ENCODE assay signal across 9 mouse cellular contexts in the genomic region with DNA sequence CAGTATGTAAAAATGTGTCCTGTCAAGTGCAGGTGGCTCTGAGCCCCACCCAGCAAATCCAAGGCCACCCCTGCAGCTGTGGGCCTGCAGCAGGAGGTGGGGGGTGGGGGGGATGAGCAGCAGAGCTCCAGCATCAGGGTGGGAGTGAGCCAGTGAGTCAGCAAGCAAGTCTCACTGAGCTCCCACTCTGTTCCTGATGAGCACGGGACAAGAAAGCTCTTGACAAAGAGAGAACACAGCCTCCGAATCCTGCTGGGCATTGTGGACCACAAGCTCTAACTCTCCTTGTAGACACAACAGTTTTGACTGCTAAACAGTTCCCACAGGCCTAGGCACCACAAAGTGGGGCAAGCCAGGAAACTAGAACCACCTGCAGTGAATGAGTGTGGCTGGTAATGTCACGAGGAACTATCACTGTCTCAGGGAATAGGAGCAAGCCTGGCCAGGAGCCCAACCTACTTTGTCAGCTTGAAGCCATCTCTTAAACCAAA. TPM values are rescaled to one million over a fixed set of nuclear protein-coding genes. Genes with fewer than 3 reads are reported as not detected.
DNase-seq lines count a peak whose midpoint lies in the region; ATAC-seq lines count a peak whose summit lies in the region.
"Had no signal": no experiment of that assay in that cellular context is flagged by ENCODE, and none has a peak within 500 bp of the region (broad histone marks: within the 10 kb centered on the region; RNA-seq: fewer than 3 reads in every experiment).

No protein-coding gene starts in this region.

- no peak overlapping the region for H3K9ac ChIP-seq in hindbrain, embryonic 13.5 days
- no peak overlapping the region for H3K9ac ChIP-seq in hindbrain, embryonic 14.5 days
- H3K9ac ChIP-seq: midbrain, embryonic 12.5 days had no signal

- H3K27me3 ChIP-seq in hindbrain, embryonic 13.5 days, result no peaks in the 10 kb centered on the region
- no peaks in the 10 kb centered on the region for H3K27me3 ChIP-seq in hindbrain, embryonic 14.5 days (ENCODE audit: control insufficient read depth, insufficient read depth, low read length)
- H3K27me3 ChIP-seq: midbrain, embryonic 12.5 days had no signal

- H3K36me3 ChIP-seq in hindbrain, embryonic 13.5 days, result peaks cover 14% of the 10 kb centered on the region
- peaks cover 12% of the 10 kb centered on the region; the same call in 1 of the 2 replicates for H3K36me3 ChIP-seq in hindbrain, embryonic 14.5 days (replicated peaks; ENCODE audit: control insufficient read depth, insufficient read depth)

- no peak overlapping the region for H3K4me2 ChIP-seq in hindbrain, embryonic 13.5 days
- H3K4me2 ChIP-seq in hindbrain, embryonic 14.5 days (replicated peaks), result no peak overlapping the region
- H3K4me2 ChIP-seq: midbrain, embryonic 12.5 days had no signal

- 70% methylated on average over 3 of the region's 3 CpGs for WGBS in hindbrain, embryonic 13.5 days
- WGBS in hindbrain, embryonic 14.5 days, result 69% methylated on average over 3 of the region's 3 CpGs

- no peak for ATAC-seq in hindbrain, embryonic 13.5 days (ENCODE audit: low FRiP score)
- ATAC-seq in hindbrain, embryonic 14.5 days (ENCODE audit: low FRiP score), result no peak

- peaks cover 23% of the 10 kb centered on the region for H3K4me1 ChIP-seq in hindbrain, embryonic 13.5 days (replicated peaks)
- 0 out of 2 replicates have a peak, but pooled peaks cover 19% of the 10 kb centered on the region for H3K4me1 ChIP-seq in hindbrain, embryonic 14.5 days (replicated peaks; ENCODE audit: control insufficient read depth, insufficient read depth, low read length)

- no peak overlapping the region for H3K4me3 ChIP-seq in hindbrain, embryonic 13.5 days
- no peak overlapping the region for H3K4me3 ChIP-seq in hindbrain, embryonic 14.5 days (replicated peaks; ENCODE audit: low read length)
- H3K4me3 ChIP-seq: midbrain, embryonic 12.5 days had no signal

- no peaks in the 10 kb centered on the region for H3K9me3 ChIP-seq in hindbrain, embryonic 13.5 days
- H3K9me3 ChIP-seq in hindbrain, embryonic 14.5 days (ENCODE audit: control insufficient read depth, low read length), result no peaks in the 10 kb centered on the region
- H3K9me3 ChIP-seq: midbrain, embryonic 12.5 days had no signal

- H3K27ac ChIP-seq in hindbrain, embryonic 13.5 days, result peak overlapping the region; percentile 53
- H3K27ac ChIP-seq in hindbrain, embryonic 14.5 days, result no peak overlapping the region
- H3K27ac ChIP-seq: midbrain, embryonic 12.5 days had no signal

- DNase-seq in hindbrain, embryonic 14.5 days (ENCODE audit: low spot score), result no peak
- DNase-seq in ZHBTc4 (ENCODE audit: low read depth, low spot score), result peak; percentile 80
- DNase-seq in frontal cortex, adult 2 months (ENCODE audit: extremely low spot score in 1 of 2, low spot score in 1 of 2), result peak; percentile 65 to 66
- DNase-seq in right cerebral cortex, postnatal 14 days, result peak; percentile 19
- DNase-seq in ovary, postnatal 36 days (ENCODE audit: low spot score), result no peak
- no peak for DNase-seq in embryo, embryonic 10 days (ENCODE audit: low spot score)
- no peak for DNase-seq in layer of hippocampus, adult 9-10 months (ENCODE audit: low spot score)

RNA-seq across cellular contexts. Expression of a gene that starts 45.6 kb away (rescaled TPM):
- polyA plus RNA-seq in hindbrain, embryonic 13.5 days (2015; fragmentation: Nextera tagmentation; extraction: Ambion mirVana), result 0.69 and 1.1 TPM in 2 replicates
- polyA plus RNA-seq in hindbrain, embryonic 14.5 days (2014; fragmentation: Nextera tagmentation; extraction: Ambion mirVana), result 0.31 and 0.42 TPM in 2 replicates
- polyA plus RNA-seq in frontal cortex, adult 2 months (2012; rRNA removed), result 0.27 TPM in 1 of 2 replicates, not detected in the other

RNA-seq across cellular contexts. Expression of a gene that starts 46.0 kb away (rescaled TPM):
- polyA plus RNA-seq in hindbrain, embryonic 13.5 days (2015; fragmentation: Nextera tagmentation; extraction: Ambion mirVana), result 61.5 and 64.7 TPM in 2 replicates
- 57.0 and 57.7 TPM in 2 replicates for polyA plus RNA-seq in hindbrain, embryonic 14.5 days (2014; fragmentation: Nextera tagmentation; extraction: Ambion mirVana)
- polyA plus RNA-seq in frontal cortex, adult 2 months (2012; rRNA removed), result 96.6 and 104 TPM in 2 replicates

Comparison
In these comparisons a context has a peak if more than half of its experiments do, and no peak if none do; other contexts are left out.
1. DNase-seq: peak in ZHBTc4 (single experiment), frontal cortex, adult 2 months (2 of 2) and right cerebral cortex, postnatal 14 days (single experiment); none in hindbrain, embryonic 14.5 days (single experiment), ovary, postnatal 36 days (single experiment), embryo, embryonic 10 days (single experiment) and layer of hippocampus, adult 9-10 months (single experiment).